Comparison of ENCODE assay signal across 9 mouse cellular contexts in genomic region chr6:58999044-58999453, GRCm38 (mm10). TPM values are rescaled to one million over a fixed set of nuclear protein-coding genes. Genes with fewer than 3 reads are reported as not detected.
DNase-seq lines count a peak whose midpoint lies in the region; ATAC-seq and TF ChIP-seq lines count a peak whose summit lies in the region.
"Had no signal": no experiment of that assay in that cellular context is flagged by ENCODE, and none has a peak within 500 bp of the region (broad histone marks: within the 10 kb centered on the region; RNA-seq: fewer than 3 reads in every experiment).

No protein-coding gene starts in this region.

- H3K4me3 ChIP-seq in hindbrain, embryonic 16.5 days (ENCODE audit: low read length) = no peak overlapping the region
- H3K4me3 ChIP-seq in hindbrain, embryonic 10.5 days = no peak overlapping the region

- no peaks in the 10 kb centered on the region for H3K27me3 ChIP-seq in hindbrain, embryonic 16.5 days (replicated peaks; ENCODE audit: control insufficient read depth, insufficient read depth, low read length)
- H3K27me3 ChIP-seq in hindbrain, embryonic 10.5 days (ENCODE audit: insufficient read depth, poor library complexity, severe bottlenecking) = no peaks in the 10 kb centered on the region
- H3K27me3 ChIP-seq: Patski had no signal

- no peaks in the 10 kb centered on the region for H3K4me1 ChIP-seq in hindbrain, embryonic 16.5 days (ENCODE audit: control insufficient read depth, insufficient read depth, low read depth, low read length)
- no peaks in the 10 kb centered on the region for H3K4me1 ChIP-seq in hindbrain, embryonic 10.5 days (replicated peaks)

- H3K27ac ChIP-seq in hindbrain, embryonic 16.5 days (ENCODE audit: low read depth, low read length) = no peak overlapping the region
- no peak overlapping the region for H3K27ac ChIP-seq in hindbrain, embryonic 10.5 days

- 39% methylated on average over 4 of the region's 4 CpGs for WGBS in hindbrain, embryonic 16.5 days
- 48% methylated on average over 4 of the region's 4 CpGs for WGBS in hindbrain, embryonic 10.5 days

- no peak for TF ChIP-seq POLR2A in brain, embryonic 14.5 days (IDR thresholded peaks at IDR 0.05; ENCODE audit: borderline replicate concordance, extremely low read depth, insufficient read depth, insufficient read length, poor library complexity, severe bottlenecking)

- TF ChIP-seq CTCF in brain, embryonic 14.5 days (IDR thresholded peaks at IDR 0.05; ENCODE audit: borderline replicate concordance, extremely low read depth, insufficient read depth, insufficient read length) = no peak

- H3K9ac ChIP-seq in hindbrain, embryonic 16.5 days (ENCODE audit: low read depth, low read length) = no peak overlapping the region

- H3K36me3 ChIP-seq in hindbrain, embryonic 16.5 days (ENCODE audit: control insufficient read depth, insufficient read depth, low read length) = no peaks in the 10 kb centered on the region
- no peaks in the 10 kb centered on the region for H3K36me3 ChIP-seq in hindbrain, embryonic 10.5 days

- H3K4me2 ChIP-seq in hindbrain, embryonic 16.5 days (ENCODE audit: low read length) = no peak overlapping the region

- H3K9me3 ChIP-seq in hindbrain, embryonic 16.5 days (ENCODE audit: control insufficient read depth, low read length) = no peaks in the 10 kb centered on the region
- no peaks in the 10 kb centered on the region for H3K9me3 ChIP-seq in hindbrain, embryonic 10.5 days

- ATAC-seq in hindbrain, embryonic 16.5 days = peak; percentile 27; the same call in 1 of the 2 replicates
- ATAC-seq: Patski had no signal

- DNase-seq in hindbrain, embryonic 10.5 days (ENCODE audit: low spot score) = no peak
- DNase-seq in brain, embryonic 14.5 days (ENCODE audit: low read depth) = peak; percentile 46
- DNase-seq in heart, postnatal 10 days = peak; percentile 67 to 70
- DNase-seq in lung, postnatal 25 days (ENCODE audit: low spot score) = peak; percentile 45
- no peak for DNase-seq in urinary bladder, adult 2 months (ENCODE audit: low spot score)
- DNase-seq in layer of hippocampus, adult 8-10 months (ENCODE audit: low spot score in 2 of 2) = no peak
- DNase-seq in testis, postnatal 10 days (ENCODE audit: low spot score) = no peak

- intact Hi-C loops in heart, postnatal 10 days (cut with DNase I) = no loop called here

RNA-seq across cellular contexts. Expression of gene Fam13a, which starts 25.3 kb away (rescaled TPM):
- polyA plus RNA-seq in hindbrain, embryonic 16.5 days (2015; fragmentation: Nextera tagmentation; extraction: Ambion mirVana) = 11.2 and 16.3 TPM in 2 replicates
- 3.2 and 3.5 TPM in 2 replicates for polyA plus RNA-seq in hindbrain, embryonic 10.5 days (2016; fragmentation: Nextera tagmentation; extraction: Ambion mirVana)
- polyA plus RNA-seq in brain, embryonic 14.5 days (2012; rRNA removed) = 3.8 and 4.8 TPM in 2 replicates
- total RNA-seq in heart, postnatal 10 days (2021) = 10 to 100 TPM; 16.8 to 17.6 TPM
- 3.6 and 4.7 TPM in 2 replicates for polyA plus RNA-seq in urinary bladder, adult 2 months (2012; rRNA removed)
- 10 to 100 TPM; 18.9 to 20.1 (median 19.5) TPM for total RNA-seq in layer of hippocampus, adult 8-10 months (2022)

Comparison
In these comparisons a context has a peak if more than half of its experiments do, and no peak if none do; other contexts are left out.
1. DNase-seq: peak in brain, embryonic 14.5 days (single experiment), heart, postnatal 10 days (2 of 2) and lung, postnatal 25 days (single experiment); none in hindbrain, embryonic 10.5 days (single experiment), urinary bladder, adult 2 months (single experiment), layer of hippocampus, adult 8-10 months (0 of 2) and testis, postnatal 10 days (single experiment).